Mouse (Mus musculus) G1E (cell line): ENCODE results near the gene Pdpr. TPM values are rescaled to one million over a fixed set of nuclear protein-coding genes. Genes with fewer than 3 reads are reported as not detected.
"Not testable (repeated sequence)": the region's sequence is repeated elsewhere in the genome, so short reads cannot be mapped to it uniquely, and the experiment has no call there.

ENCODE experiments used
- ATAC-seq: 2 replicates; pipeline ENCODE4 v1.8.0; 2016; ENCODE audit warnings: mild to moderate bottlenecking; ENCODE audit not compliant: insufficient number of reproducible peaks, poor library complexity, low FRiP score, severe bottlenecking; ENCODE audit errors: extremely low read depth
- DNase-seq: peaks from one replicate; pipeline ENCODE4 v3.0.0; 2012; ENCODE audit warnings: low spot score
- H3K27me3 ChIP-seq: 2 replicates; pipeline ENCODE4 v1.6.1; 2012; ENCODE audit warnings: mild to moderate bottlenecking, low read length, inconsistent platforms; ENCODE audit not compliant: insufficient read depth
- H3K36me3 ChIP-seq: replicated peaks from 2 replicates; pipeline ENCODE3; 2012; ENCODE audit warnings: mild to moderate bottlenecking, inconsistent platforms
- H3K4me1 ChIP-seq: 2 replicates; pipeline ENCODE4 v1.6.1; 2012; ENCODE audit warnings: low read depth, low read length, inconsistent platforms, mixed read lengths; ENCODE audit not compliant: insufficient read depth
- H3K4me3 ChIP-seq: 2 replicates; pipeline ENCODE4 v1.5.1; 2012; ENCODE audit warnings: low read depth, mild to moderate bottlenecking, inconsistent platforms, low read length, moderate library complexity, mixed read lengths
- H3K9me3 ChIP-seq: replicated peaks from 2 replicates; pipeline ENCODE4 v1.6.1; 2012; ENCODE audit warnings: inconsistent platforms
- CTCF ChIP-seq: IDR thresholded peaks from 2 replicates; pipeline ENCODE4 v1.5.1; 2012; ENCODE audit warnings: low read depth, low read length, inconsistent platforms, mixed read lengths
- GATA1 ChIP-seq: IDR thresholded peaks from 2 replicates; pipeline ENCODE4 v1.6.1; 2012; ENCODE audit warnings: borderline replicate concordance, low read length, inconsistent platforms, mixed read lengths
- GATA2 ChIP-seq: IDR thresholded peaks from 2 replicates; pipeline ENCODE4 v1.6.1; 2012; ENCODE audit warnings: low read depth, low read length, inconsistent platforms, borderline replicate concordance
- POLR2AphosphoS5 ChIP-seq: IDR thresholded peaks from 2 replicates; pipeline ENCODE4 v1.6.1; 2012; ENCODE audit warnings: low read depth, low read length, inconsistent platforms; ENCODE audit not compliant: insufficient replicate concordance
- TAL1 ChIP-seq: conservative IDR thresholded peaks from 2 replicates; pipeline ENCODE4 v1.6.1; 2012; ENCODE audit warnings: low read depth, low read length, inconsistent platforms, mixed read lengths
- polyA plus RNA-seq: library from polyadenylated mRNA; stranded (reverse); fragments of >175 nt; gene quantifications from 2 replicates; pipeline ENCODE4 v1.2.3, GENCODE M21; 2012
- total RNA-seq, 2 experiments: library from RNA; stranded (forward) in 1 of 2; stranded (reverse) in 1 of 2; fragments of 200-1000 nt in 1 of 2; fragments of >200 nt in 1 of 2; fragmentation: Nextera tagmentation in 1 of 2; gene quantifications; 2 replicates each; pipeline ENCODE4 v1.2.3; 2014 to 2017

Gene Pdpr
- total and polyA plus RNA-seq, 3 experiments = 9.5 to 19.4 (median 15.7) TPM

DNA sequence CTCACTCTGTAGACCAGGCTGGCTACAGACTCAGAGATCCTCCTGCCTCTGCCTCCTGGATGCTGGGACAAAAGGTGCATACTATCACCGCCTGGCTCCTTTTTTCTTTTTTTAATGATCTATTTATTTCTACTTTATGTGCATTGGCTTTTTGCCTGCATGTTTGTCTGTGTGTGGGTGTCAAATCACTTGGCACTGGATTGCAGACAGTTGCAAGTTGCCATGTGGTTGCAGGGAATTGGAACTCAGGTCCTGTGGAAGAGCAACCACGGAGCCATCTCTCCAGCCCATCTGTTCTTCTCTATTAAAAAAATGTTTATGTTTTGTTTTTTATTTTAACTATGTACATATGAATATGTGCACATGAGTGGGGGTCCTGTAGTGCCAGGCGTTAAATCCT is 25.1 kb downstream of the Pdpr start:
- no peak for DNase-seq
- no peaks in the 10 kb centered on the region for H3K27me3 ChIP-seq
- H3K4me3 ChIP-seq = no peak overlapping the region
- H3K9me3 ChIP-seq = no peaks in the 10 kb centered on the region
- peaks cover 93% of the 10 kb centered on the region for H3K36me3 ChIP-seq
- ATAC-seq = no peak
- no peaks in the 10 kb centered on the region for H3K4me1 ChIP-seq
- TF ChIP-seq GATA1 = no peak
- TF ChIP-seq TAL1 = no peak
- no peak for TF ChIP-seq POLR2AphosphoS5
- TF ChIP-seq CTCF = no peak
- TF ChIP-seq GATA2 = no peak

DNA sequence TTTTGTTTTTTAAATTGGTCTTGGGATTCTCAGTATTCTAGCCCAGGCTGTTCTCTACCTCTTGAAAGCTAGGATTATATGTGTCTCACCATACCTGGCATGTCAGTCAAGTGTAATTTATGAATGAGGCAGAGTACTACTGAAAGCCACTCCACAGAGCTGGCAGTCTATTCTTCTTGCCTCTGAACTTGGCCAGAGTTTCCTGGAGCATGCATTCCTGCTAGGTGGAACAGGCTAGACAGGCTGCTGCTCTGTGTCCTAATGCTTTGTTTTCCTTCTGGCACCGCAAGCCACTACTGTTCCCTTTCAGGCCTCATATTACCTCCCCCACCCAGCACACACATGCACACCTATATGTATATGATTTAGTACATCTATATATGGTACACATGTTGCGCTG is 36.3 kb downstream of the Pdpr start:
- Histone ChIP-seq H3K4me1 (no peaks in the 10 kb centered on the region), H3K9me3 (no peaks in the 10 kb centered on the region), H3K4me3 (no peak overlapping the region), H3K27me3 (no peaks in the 10 kb centered on the region), H3K36me3 (peaks cover 85% of the 10 kb centered on the region)
- DNase-seq = no peak
- ATAC-seq = no peak
- TF ChIP-seq CTCF = no peak
- no peak for TF ChIP-seq GATA1

DNA sequence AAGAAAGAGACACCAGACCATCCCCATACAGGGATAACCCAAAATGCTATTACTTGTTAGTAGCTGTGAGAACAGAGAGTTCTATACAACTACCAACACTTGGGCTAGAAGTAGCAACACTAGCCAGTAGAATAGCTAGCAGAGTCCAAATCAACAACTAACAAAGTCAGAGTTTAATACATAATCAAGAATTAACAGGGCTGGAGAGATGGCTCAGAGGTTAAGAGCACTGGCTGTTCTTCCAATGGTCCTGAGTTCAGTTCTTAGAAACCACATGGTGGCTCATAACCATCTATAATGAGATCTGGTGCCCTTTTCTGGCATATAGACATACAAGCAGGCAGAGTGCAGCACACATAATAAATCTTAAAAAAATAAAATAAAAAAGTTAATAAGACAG is 48.1 kb downstream of the Pdpr start:
- peaks cover 37% of the 10 kb centered on the region for H3K4me1 ChIP-seq
- H3K4me3 ChIP-seq = no peak overlapping the region
- no peaks in the 10 kb centered on the region for H3K27me3 ChIP-seq
- DNase-seq (no peak), ATAC-seq (no peak)
- no peaks in the 10 kb centered on the region for H3K9me3 ChIP-seq
- no peak for TF ChIP-seq GATA1
- TF ChIP-seq TAL1 = no peak
- TF ChIP-seq POLR2AphosphoS5 = no peak
- TF ChIP-seq GATA2 = no peak
- no peak for TF ChIP-seq CTCF
- peaks cover 40% of the 10 kb centered on the region for H3K36me3 ChIP-seq

DNA sequence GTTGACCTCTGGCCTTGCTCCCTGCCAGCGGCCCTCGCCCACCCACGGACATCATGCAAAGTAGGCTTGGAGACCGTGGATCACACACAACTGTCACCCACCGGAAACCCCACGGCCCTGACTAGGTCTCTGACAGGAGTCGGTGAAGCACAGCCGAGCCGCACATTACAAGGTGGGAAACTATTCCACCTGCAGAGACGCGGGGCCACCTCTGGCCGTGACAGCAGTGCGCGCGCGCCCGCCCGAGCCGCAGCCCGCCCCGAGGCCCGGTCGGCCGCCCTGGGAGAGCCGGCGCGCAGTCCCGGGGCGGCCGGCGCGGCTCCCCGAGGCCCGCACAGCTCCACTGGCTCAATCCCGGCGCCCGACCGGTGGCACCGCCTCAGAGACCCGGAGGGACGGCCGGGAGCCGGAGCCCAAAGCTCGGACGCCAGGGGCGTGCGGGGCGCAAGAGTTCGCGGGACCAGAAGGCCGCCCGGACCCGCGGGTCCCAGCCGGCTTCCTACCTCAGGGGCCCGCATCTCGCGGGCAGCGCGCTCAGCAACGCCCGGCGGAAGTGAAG is 50.5 kb downstream of the Pdpr start:
- peak overlapping the region; percentile 76 for H3K4me3 ChIP-seq
- not testable (repeated sequence) for DNase-seq, H3K27me3 ChIP-seq, ATAC-seq, H3K9me3 ChIP-seq
- peaks cover 36% of the 10 kb centered on the region for H3K4me1 ChIP-seq
- H3K36me3 ChIP-seq = peaks cover 19% of the 10 kb centered on the region

DNA sequence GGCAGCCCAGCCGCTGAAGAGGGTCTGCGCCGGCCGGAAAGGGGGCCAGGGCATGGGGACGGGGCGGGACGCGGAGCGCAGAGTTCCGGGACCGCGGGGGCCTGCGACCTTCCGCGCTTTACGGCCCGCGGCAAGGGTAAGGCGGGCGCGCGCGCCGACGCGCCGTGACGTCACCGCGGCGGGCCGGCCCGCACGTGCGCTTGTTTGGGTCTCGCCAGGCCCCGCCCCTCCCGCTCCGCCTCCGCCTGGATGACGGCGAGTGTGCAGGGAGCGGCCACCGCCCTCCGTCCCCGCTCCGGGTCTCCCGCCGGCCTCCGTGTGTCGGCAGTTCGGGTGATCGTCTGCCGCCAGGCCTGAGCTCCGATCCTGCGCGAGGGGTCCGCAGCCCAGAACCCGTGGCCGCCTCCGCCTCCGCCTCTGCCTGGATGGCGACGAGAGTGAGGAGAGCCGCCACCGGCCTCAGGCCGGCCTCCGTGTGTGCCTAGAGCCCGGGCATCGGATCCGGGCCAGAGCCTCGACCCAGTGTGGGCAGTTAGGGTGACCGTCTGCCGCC is 51.1 kb downstream of the Pdpr start:
- H3K4me1 ChIP-seq = peaks cover 30% of the 10 kb centered on the region
- H3K36me3 ChIP-seq = peaks cover 13% of the 10 kb centered on the region
- H3K9me3 ChIP-seq, H3K27me3 ChIP-seq: not testable (repeated sequence)
- DNase-seq (peak; percentile 66), ATAC-seq (peak; percentile 64)
- peak overlapping the region; percentile 76 for H3K4me3 ChIP-seq

GRCm38 (mm10) chr8:111155721-111156436 is 61.4 kb downstream of the Pdpr start:
- no peak for DNase-seq
- H3K36me3 ChIP-seq = peaks cover 82% of the 10 kb centered on the region
- H3K27me3 ChIP-seq = no peaks in the 10 kb centered on the region

DNA sequence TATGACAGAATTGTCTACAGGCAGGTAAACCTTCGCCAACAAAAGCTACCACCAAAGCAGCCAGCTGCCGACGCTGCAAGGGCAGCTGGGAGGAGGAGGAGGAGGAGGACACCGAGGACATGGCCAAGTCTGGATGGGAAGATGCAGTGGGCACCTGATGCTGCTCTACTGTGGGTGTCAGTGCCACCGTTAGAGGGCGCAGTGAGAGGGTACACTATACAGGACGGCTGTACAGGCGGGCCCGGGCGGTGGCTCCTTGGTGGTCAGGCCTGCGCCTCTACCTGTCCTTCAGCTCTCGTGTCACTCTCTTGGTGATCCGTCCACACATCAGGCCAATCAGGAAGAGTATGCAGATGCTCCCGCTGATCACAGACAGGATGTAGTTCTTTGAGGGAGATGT is 63.2 kb downstream of the Pdpr start:
- no peak for TF ChIP-seq TAL1
- no peak for TF ChIP-seq POLR2AphosphoS5
- no peak for TF ChIP-seq GATA1
- no peak for TF ChIP-seq GATA2
- TF ChIP-seq CTCF = no peak
- no peaks in the 10 kb centered on the region for H3K27me3 ChIP-seq
- no peaks in the 10 kb centered on the region for H3K9me3 ChIP-seq
- ATAC-seq (no peak), DNase-seq (no peak)
- H3K36me3 ChIP-seq = peaks cover 92% of the 10 kb centered on the region
- H3K4me3 ChIP-seq = no peak overlapping the region
- H3K4me1 ChIP-seq = no peaks in the 10 kb centered on the region

More at GRCm38 (mm10) chr8:111155721-111156436, 61.4 kb downstream of the Pdpr start:
- Histone ChIP-seq H3K4me3 (no peak overlapping the region), H3K4me1 (no peaks in the 10 kb centered on the region), H3K9me3 (no peaks in the 10 kb centered on the region)
- TF ChIP-seq POLR2AphosphoS5 (no peak), GATA2 (no peak), CTCF (no peak), GATA1 (no peak), TAL1 (no peak)
- ATAC-seq = no peak
